Mouse (Mus musculus) kidney, adult 2 months (tissue): ENCODE data around the gene 1500009C09Rik. TPM values are rescaled to one million over a fixed set of nuclear protein-coding genes. Genes with fewer than 3 reads are reported as not detected.

Experiments
- DNase-seq: peaks from one replicate; pipeline ENCODE4 v3.0.0; 2021
- H3K27ac ChIP-seq: fragments of 200-500 bp; 2 replicates; pipeline ENCODE4 v1.5.1; 2012; ENCODE audit warnings: low read depth, low read length, control low read depth, inconsistent platforms; ENCODE audit not compliant: insufficient read depth
- H3K27me3 ChIP-seq: fragments of 200-500 bp; replicated peaks from 2 replicates; pipeline ENCODE4 v1.6.1; 2012; ENCODE audit warnings: mild to moderate bottlenecking, moderate library complexity, low read length, inconsistent platforms; ENCODE audit not compliant: control insufficient read depth, insufficient read depth
- H3K36me3 ChIP-seq: fragments of 200-500 bp; 2 replicates; pipeline ENCODE4 v1.6.1; 2012; ENCODE audit warnings: mild to moderate bottlenecking, moderate library complexity, low read length, inconsistent platforms; ENCODE audit not compliant: control insufficient read depth, insufficient read depth
- H3K4me1 ChIP-seq: fragments of 200-500 bp; 2 replicates; pipeline ENCODE4 v1.6.1; 2011; ENCODE audit warnings: low read length; ENCODE audit not compliant: control insufficient read depth, insufficient read depth
- H3K4me3 ChIP-seq: fragments of 200-500 bp; 2 replicates; pipeline ENCODE4 v1.5.1; 2011; ENCODE audit warnings: mild to moderate bottlenecking, low read depth, low read length, control low read depth; ENCODE audit not compliant: insufficient read depth
- CTCF ChIP-seq: fragments of 200-500 bp; conservative IDR thresholded peaks from 2 replicates; pipeline ENCODE4 v1.5.1; 2011; ENCODE audit warnings: low read depth, mild to moderate bottlenecking, control low read depth, low read length, moderate library complexity, mixed read lengths; ENCODE audit not compliant: insufficient read depth, insufficient read length
- POLR2A ChIP-seq: fragments of 200-500 bp; IDR thresholded peaks from one replicate; pipeline ENCODE4 v1.6.1; 2011; ENCODE audit warnings: low read depth, low read length, control low read depth
- WGBS: fragments of 180-500 bp; shearing (Covaris S2); methylation state at CpG from one replicate; pipeline ENCODE4 v1.1.7; 2018; 5-methylcytosine and 5-hydroxymethylcytosine counted together
- polyA plus RNA-seq: library from polyadenylated mRNA; depleted of rRNA; stranded (reverse); fragments of >200 nt; gene quantifications from 2 replicates; pipeline ENCODE4 v1.2.3, GENCODE M21; 2012; rRNA removed

Gene 1500009C09Rik
- polyA plus RNA-seq, result 0.20 TPM in 1 of 2 replicates, not detected in the other

- no peaks in the 10 kb centered on the region for H3K4me1 ChIP-seq
- H3K27me3 ChIP-seq, result no peaks in the 10 kb centered on the region
- no peak within 1 kb of the TSS for H3K27ac ChIP-seq
- 84% methylated on average over 6 of the region's 6 CpGs for WGBS
- no peak within 1 kb of the TSS for H3K4me3 ChIP-seq
- DNase-seq, result no peak
- TF ChIP-seq CTCF, result no peak
- no peak for TF ChIP-seq POLR2A
- H3K36me3 ChIP-seq, result no peaks in the 10 kb centered on the region
Observed at GRCm38 (mm10) chr15:82252097-82252496, at the start of gene 1500009C09Rik. Gene 1500009C09Rik, plus strand, starts transcription at chr15:82252397.

GRCm38 (mm10) chr15:82203090-82203489 is 49.1 kb upstream of the 1500009C09Rik start:
- Histone ChIP-seq H3K36me3 (peaks cover 2% of the 10 kb centered on the region), H3K4me3 (no peak overlapping the region), H3K4me1 (no peaks in the 10 kb centered on the region), H3K27ac (no peak overlapping the region), H3K27me3 (no peaks in the 10 kb centered on the region)
- no peak for TF ChIP-seq CTCF
- TF ChIP-seq POLR2A, result no peak
- 94% methylated on average over 10 of the region's 10 CpGs for WGBS
- DNase-seq, result no peak

- WGBS, result 88% methylated on average over 20 of the region's 20 CpGs
- Histone ChIP-seq H3K36me3 (peaks cover 2% of the 10 kb centered on the region), H3K27ac (no peak overlapping the region), H3K4me3 (no peak overlapping the region), H3K27me3 (no peaks in the 10 kb centered on the region), H3K4me1 (no peaks in the 10 kb centered on the region)
- DNase-seq, result no peak
- TF ChIP-seq POLR2A, result no peak
- no peak for TF ChIP-seq CTCF
Observed at GRCm38 (mm10) chr15:82203611-82204351, 48.4 kb upstream of the 1500009C09Rik start.

GRCm38 (mm10) chr15:82204680-82205371 is 47.4 kb upstream of the 1500009C09Rik start:
- no peaks in the 10 kb centered on the region for H3K4me1 ChIP-seq
- H3K27ac ChIP-seq, result no peak overlapping the region
- WGBS, result 67% methylated on average over 10 of the region's 10 CpGs
- TF ChIP-seq POLR2A (no peak), CTCF (no peak)
- H3K4me3 ChIP-seq, result no peak overlapping the region
- no peaks in the 10 kb centered on the region for H3K27me3 ChIP-seq
- no peak for DNase-seq
- H3K36me3 ChIP-seq, result no peaks in the 10 kb centered on the region; the same call in none of the 2 replicates

DNA sequence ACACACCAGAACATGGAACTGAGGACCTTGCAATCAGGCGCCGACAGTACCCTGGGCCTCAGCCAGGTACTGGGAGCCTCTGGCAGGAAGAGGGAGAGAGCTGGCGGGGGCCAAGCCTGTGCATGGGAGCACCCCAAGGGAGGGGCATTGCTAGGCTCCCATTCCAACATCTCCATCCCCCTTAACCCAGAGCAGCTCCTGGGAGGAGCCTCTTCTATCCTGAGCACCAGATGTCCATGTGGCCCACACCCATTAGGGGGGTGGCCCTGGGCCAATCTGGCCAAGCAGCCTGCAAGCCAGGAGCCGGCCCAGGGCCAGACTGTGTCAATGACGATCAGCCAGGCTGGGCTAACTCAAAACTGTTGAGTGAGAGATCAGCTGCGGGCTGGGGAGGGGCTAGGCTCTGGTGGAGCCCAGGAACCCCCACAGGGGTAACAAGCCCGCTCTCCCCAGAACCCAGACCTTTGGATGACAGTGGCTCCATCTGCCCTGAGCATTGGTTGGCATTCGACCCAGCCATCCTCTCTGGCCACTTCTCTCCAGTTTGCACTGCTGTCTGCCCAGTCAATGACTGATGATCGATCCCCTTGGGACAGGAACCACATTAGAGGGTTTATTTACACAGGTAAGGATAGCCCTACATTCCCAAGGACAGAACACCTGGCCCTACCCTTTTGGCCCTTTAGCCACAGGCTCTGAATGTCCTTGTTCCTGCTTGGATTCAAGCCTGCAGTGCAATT is 45.7 kb upstream of the 1500009C09Rik start:
- H3K27ac ChIP-seq, result no peak overlapping the region
- H3K27me3 ChIP-seq, result no peaks in the 10 kb centered on the region
- 69% methylated on average over 9 of the region's 9 CpGs for WGBS
- H3K36me3 ChIP-seq, result no peaks in the 10 kb centered on the region; the same call in 1 of the 2 replicates
- TF ChIP-seq POLR2A (no peak), CTCF (no peak)
- H3K4me1 ChIP-seq, result no peaks in the 10 kb centered on the region
- no peak overlapping the region for H3K4me3 ChIP-seq
- peak; percentile 16 for DNase-seq

GRCm38 (mm10) chr15:82207105-82207459 is 45.1 kb upstream of the 1500009C09Rik start:
- H3K27me3 ChIP-seq, result no peaks in the 10 kb centered on the region; the same call in 1 of the 2 replicates
- H3K27ac ChIP-seq, result no peak overlapping the region
- H3K4me3 ChIP-seq, result no peak overlapping the region
- 35% methylated on average over 34 of the region's 34 CpGs for WGBS
- DNase-seq, result no peak
- TF ChIP-seq POLR2A (no peak), CTCF (no peak)
- no peaks in the 10 kb centered on the region for H3K4me1 ChIP-seq
- no peaks in the 10 kb centered on the region; the same call in 1 of the 2 replicates for H3K36me3 ChIP-seq
